Mouse (Mus musculus): ENCODE measurements at regions not wholly inside any gene's neighbourhood (a gene's known extent, or its start where the extent isn't known, plus 50 kb on each side); places are given as distances from the start of the nearest gene placed in this dataset.

GRCm38 (mm10) chr12:117410604-117411003 lies 105.7 kb upstream of the Rapgef5 start:
- Histone ChIP-seq H3K4me2 (ENCODE audit: low read depth) (no peak overlapping the region), H3K27me3 (ENCODE audit: control insufficient read depth, insufficient read depth, insufficient read length) (no peaks in the 10 kb centered on the region), H3ac (ENCODE audit: control insufficient read depth, insufficient read length) (no peak overlapping the region), H3K36me3 (ENCODE audit: control insufficient read depth, insufficient read depth) (no peaks in the 10 kb centered on the region), H3K79me2 (ENCODE audit: control insufficient read depth, insufficient read depth) (no peaks in the 10 kb centered on the region), H3K4me3 (no peak overlapping the region)
- no peak for TF ChIP-seq MYOD1 (IDR thresholded peaks at IDR 0.05; ENCODE audit: control insufficient read depth in 1 of 3, insufficient read length in 2 of 3, low read depth in 2 of 3)
- no peak for TF ChIP-seq TCF12 (IDR thresholded peaks at IDR 0.05; ENCODE audit: insufficient read depth, poor library complexity, severe bottlenecking)
- no peak for TF ChIP-seq TCF3 (IDR thresholded peaks at IDR 0.05; ENCODE audit: insufficient read length, low read depth)
- no peak for TF ChIP-seq POLR2AphosphoS2 (IDR thresholded peaks at IDR 0.05; ENCODE audit: insufficient read length, low read depth)
- TF ChIP-seq POLR2A (IDR thresholded peaks at IDR 0.05; ENCODE audit: insufficient read length, low read depth), result no peak
- no peak for TF ChIP-seq CEBPB (IDR thresholded peaks at IDR 0.05; ENCODE audit: insufficient read depth, poor library complexity, severe bottlenecking)
- no peak for TF ChIP-seq SRF (IDR thresholded peaks at IDR 0.05; ENCODE audit: control insufficient read depth, insufficient read length, low read depth)
- TF ChIP-seq E2F4 (IDR thresholded peaks at IDR 0.05; ENCODE audit: insufficient read depth), result no peak

- H3K36me3 ChIP-seq (ENCODE audit: control insufficient read depth, insufficient read depth), result no peaks in the 10 kb centered on the region
- H3K27me3 ChIP-seq (ENCODE audit: control insufficient read depth, insufficient read depth, insufficient read length), result no peaks in the 10 kb centered on the region
- H3K4me2 ChIP-seq (ENCODE audit: low read depth), result no peak overlapping the region
- TF ChIP-seq E2F4 (IDR thresholded peaks at IDR 0.05; ENCODE audit: insufficient read depth) (no peak), MYOD1 (IDR thresholded peaks at IDR 0.05; ENCODE audit: control insufficient read depth in 1 of 3, insufficient read length in 2 of 3, low read depth in 2 of 3) (no peak), POLR2A (IDR thresholded peaks at IDR 0.05; ENCODE audit: insufficient read length, low read depth) (no peak), TCF3 (IDR thresholded peaks at IDR 0.05; ENCODE audit: insufficient read length, low read depth) (no peak), CEBPB (IDR thresholded peaks at IDR 0.05; ENCODE audit: insufficient read depth, poor library complexity, severe bottlenecking) (no peak), USF1 (IDR thresholded peaks at IDR 0.05; ENCODE audit: low read depth) (no peak), MYOG (IDR thresholded peaks at IDR 0.05; ENCODE audit: control insufficient read depth in 1 of 3, insufficient read depth in 1 of 3, insufficient read length in 2 of 3, low read depth in 2 of 3) (no peak), SRF (IDR thresholded peaks at IDR 0.05; ENCODE audit: control insufficient read depth, insufficient read length, low read depth) (no peak), REST (IDR thresholded peaks at IDR 0.05; ENCODE audit: insufficient read depth, insufficient read length) (no peak), TCF12 (IDR thresholded peaks at IDR 0.05; ENCODE audit: insufficient read depth, poor library complexity, severe bottlenecking) (no peak), MAX (IDR thresholded peaks at IDR 0.05; ENCODE audit: low read depth) (no peak), POLR2AphosphoS2 (IDR thresholded peaks at IDR 0.05; ENCODE audit: insufficient read length, low read depth) (no peak)
- H3K4me3 ChIP-seq, result no peak overlapping the region
- H3K79me2 ChIP-seq (ENCODE audit: control insufficient read depth, insufficient read depth), result no peaks in the 10 kb centered on the region
- no peak overlapping the region for H3ac ChIP-seq (ENCODE audit: control insufficient read depth, insufficient read length)
Measured at GRCm38 (mm10) chr12:117412257-117412656, 104.0 kb upstream of the Rapgef5 start.

GRCm38 (mm10) chr12:117412779-117413505 lies 103.3 kb upstream of the Rapgef5 start:
- no peaks in the 10 kb centered on the region for H3K36me3 ChIP-seq (ENCODE audit: control insufficient read depth, insufficient read depth)
- no peak overlapping the region for H3K4me3 ChIP-seq
- no peak overlapping the region for H3ac ChIP-seq (ENCODE audit: control insufficient read depth, insufficient read length)
- H3K4me2 ChIP-seq (ENCODE audit: low read depth), result no peak overlapping the region
- TF ChIP-seq REST (IDR thresholded peaks at IDR 0.05; ENCODE audit: insufficient read depth, insufficient read length) (no peak), E2F4 (IDR thresholded peaks at IDR 0.05; ENCODE audit: insufficient read depth) (no peak), USF1 (IDR thresholded peaks at IDR 0.05; ENCODE audit: low read depth) (no peak), MYOG (IDR thresholded peaks at IDR 0.05; ENCODE audit: control insufficient read depth in 1 of 3, insufficient read depth in 1 of 3, insufficient read length in 2 of 3, low read depth in 2 of 3) (no peak), SRF (IDR thresholded peaks at IDR 0.05; ENCODE audit: control insufficient read depth, insufficient read length, low read depth) (no peak), CEBPB (IDR thresholded peaks at IDR 0.05; ENCODE audit: insufficient read depth, poor library complexity, severe bottlenecking) (no peak), MAX (IDR thresholded peaks at IDR 0.05; ENCODE audit: low read depth) (no peak), MYOD1 (IDR thresholded peaks at IDR 0.05; ENCODE audit: control insufficient read depth in 1 of 3, insufficient read length in 2 of 3, low read depth in 2 of 3) (no peak), TCF12 (IDR thresholded peaks at IDR 0.05; ENCODE audit: insufficient read depth, poor library complexity, severe bottlenecking) (no peak), POLR2A (IDR thresholded peaks at IDR 0.05; ENCODE audit: insufficient read length, low read depth) (no peak), POLR2AphosphoS2 (IDR thresholded peaks at IDR 0.05; ENCODE audit: insufficient read length, low read depth) (no peak), TCF3 (IDR thresholded peaks at IDR 0.05; ENCODE audit: insufficient read length, low read depth) (no peak)
- H3K79me2 ChIP-seq (ENCODE audit: control insufficient read depth, insufficient read depth), result no peaks in the 10 kb centered on the region
- no peaks in the 10 kb centered on the region for H3K27me3 ChIP-seq (ENCODE audit: control insufficient read depth, insufficient read depth, insufficient read length)

- H3K36me3 ChIP-seq (ENCODE audit: control insufficient read depth, insufficient read depth), result no peaks in the 10 kb centered on the region
- TF ChIP-seq POLR2AphosphoS2 (IDR thresholded peaks at IDR 0.05; ENCODE audit: insufficient read length, low read depth) (no peak), USF1 (IDR thresholded peaks at IDR 0.05; ENCODE audit: low read depth) (no peak), POLR2A (IDR thresholded peaks at IDR 0.05; ENCODE audit: insufficient read length, low read depth) (no peak), SRF (IDR thresholded peaks at IDR 0.05; ENCODE audit: control insufficient read depth, insufficient read length, low read depth) (no peak), CEBPB (IDR thresholded peaks at IDR 0.05; ENCODE audit: insufficient read depth, poor library complexity, severe bottlenecking) (no peak)
- no peak overlapping the region for H3ac ChIP-seq (ENCODE audit: control insufficient read depth, insufficient read length)
- H3K4me2 ChIP-seq (ENCODE audit: low read depth), result no peak overlapping the region
- no peaks in the 10 kb centered on the region for H3K79me2 ChIP-seq (ENCODE audit: control insufficient read depth, insufficient read depth)
- H3K27me3 ChIP-seq (ENCODE audit: control insufficient read depth, insufficient read depth, insufficient read length), result no peaks in the 10 kb centered on the region
- H3K4me3 ChIP-seq, result no peak overlapping the region
Measured at GRCm38 (mm10) chr12:117414020-117414419, 102.3 kb upstream of the Rapgef5 start.

- no peak overlapping the region for H3K4me2 ChIP-seq (ENCODE audit: low read depth)
- no peak for TF ChIP-seq E2F4 (IDR thresholded peaks at IDR 0.05; ENCODE audit: insufficient read depth)
- TF ChIP-seq MYOG (IDR thresholded peaks at IDR 0.05; ENCODE audit: control insufficient read depth in 1 of 3, insufficient read depth in 1 of 3, insufficient read length in 2 of 3, low read depth in 2 of 3), result no peak
- no peak for TF ChIP-seq MAX (IDR thresholded peaks at IDR 0.05; ENCODE audit: low read depth)
- no peak for TF ChIP-seq TCF3 (IDR thresholded peaks at IDR 0.05; ENCODE audit: insufficient read length, low read depth)
- no peak for TF ChIP-seq USF1 (IDR thresholded peaks at IDR 0.05; ENCODE audit: low read depth)
- no peak for TF ChIP-seq POLR2AphosphoS2 (IDR thresholded peaks at IDR 0.05; ENCODE audit: insufficient read length, low read depth)
- TF ChIP-seq POLR2A (IDR thresholded peaks at IDR 0.05; ENCODE audit: insufficient read length, low read depth), result no peak
- no peak for TF ChIP-seq SRF (IDR thresholded peaks at IDR 0.05; ENCODE audit: control insufficient read depth, insufficient read length, low read depth)
- no peak for TF ChIP-seq REST (IDR thresholded peaks at IDR 0.05; ENCODE audit: insufficient read depth, insufficient read length)
- no peak for TF ChIP-seq MYOD1 (IDR thresholded peaks at IDR 0.05; ENCODE audit: control insufficient read depth in 1 of 3, insufficient read length in 2 of 3, low read depth in 2 of 3)
- no peak for TF ChIP-seq CEBPB (IDR thresholded peaks at IDR 0.05; ENCODE audit: insufficient read depth, poor library complexity, severe bottlenecking)
- no peak for TF ChIP-seq TCF12 (IDR thresholded peaks at IDR 0.05; ENCODE audit: insufficient read depth, poor library complexity, severe bottlenecking)
- H3K36me3 ChIP-seq (ENCODE audit: control insufficient read depth, insufficient read depth), result no peaks in the 10 kb centered on the region
- no peak overlapping the region for H3K4me3 ChIP-seq
- H3K79me2 ChIP-seq (ENCODE audit: control insufficient read depth, insufficient read depth), result no peaks in the 10 kb centered on the region
- no peaks in the 10 kb centered on the region for H3K27me3 ChIP-seq (ENCODE audit: control insufficient read depth, insufficient read depth, insufficient read length)
- H3ac ChIP-seq (ENCODE audit: control insufficient read depth, insufficient read length), result no peak overlapping the region
Measured at GRCm38 (mm10) chr12:117415146-117415545, 101.1 kb upstream of the Rapgef5 start.

Measured in myocyte (in vitro differentiated cells).